Mouse (Mus musculus) retina, embryonic 14.5 days (tissue): ENCODE measurements at regions not wholly inside any gene's neighbourhood (a gene's known extent, or its start where the extent isn't known, plus 50 kb on each side); places are given as distances from the start of the nearest gene placed in this dataset.
A peak's percentile ranks its signal among the peaks of the same experiment; 100 is the strongest.

ENCODE experiments used
- DNase-seq: peaks from one replicate; pipeline ENCODE4 v3.0.0-alpha.2; 2015; ENCODE audit warnings: low spot score

GRCm38 (mm10) chrX:10770575-10770974 is 55.8 kb downstream of the Mid1ip1 start:
- no peak for DNase-seq

GRCm38 (mm10) chrX:10775714-10776515 is 61.1 kb downstream of the Mid1ip1 start:
- no peak for DNase-seq

- no peak for DNase-seq
These were observed 61.7 kb downstream of the Mid1ip1 start for GRCm38 (mm10) chrX:10776516-10776818.

- no peak for DNase-seq
These were observed 63.2 kb downstream of the Mid1ip1 start for GRCm38 (mm10) chrX:10778014-10778413.

- DNase-seq: no peak
These were observed 71.5 kb downstream of the Mid1ip1 start for GRCm38 (mm10) chrX:10786359-10786758.

GRCm38 (mm10) chrX:10787057-10787456 is 72.2 kb downstream of the Mid1ip1 start:
- DNase-seq: no peak

GRCm38 (mm10) chrX:10820313-10820920 is 105.6 kb downstream of the Mid1ip1 start:
- DNase-seq: no peak

- no peak for DNase-seq
These were observed 118.9 kb downstream of the Mid1ip1 start for GRCm38 (mm10) chrX:10833681-10834080.

GRCm38 (mm10) chrX:10857089-10857488 is 142.3 kb downstream of the Mid1ip1 start:
- no peak for DNase-seq

GRCm38 (mm10) chrX:10857668-10858067 is 142.9 kb downstream of the Mid1ip1 start:
- no peak for DNase-seq

GRCm38 (mm10) chrX:10871613-10872012 is 156.8 kb downstream of the Mid1ip1 start:
- DNase-seq: no peak

- DNase-seq: peak; percentile 4
These were observed 163.0 kb downstream of the Mid1ip1 start for GRCm38 (mm10) chrX:10877856-10878255.

- DNase-seq: no peak
These were observed 164.1 kb downstream of the Mid1ip1 start for GRCm38 (mm10) chrX:10878922-10879321.

- DNase-seq: peak; percentile 22
These were observed 169.1 kb downstream of the Mid1ip1 start for GRCm38 (mm10) chrX:10883729-10884464.

GRCm38 (mm10) chrX:10892815-10893214 is 178.0 kb downstream of the Mid1ip1 start:
- DNase-seq: no peak

- no peak for DNase-seq
These were observed 181.6 kb downstream of the Mid1ip1 start for GRCm38 (mm10) chrX:10896193-10896955.

GRCm38 (mm10) chrX:10902686-10903085 is 187.9 kb downstream of the Mid1ip1 start:
- no peak for DNase-seq

GRCm38 (mm10) chrX:10904072-10904471 is 189.3 kb downstream of the Mid1ip1 start:
- DNase-seq: no peak

- peak; percentile 3 for DNase-seq
These were observed 190.1 kb downstream of the Mid1ip1 start for GRCm38 (mm10) chrX:10904889-10905288.

- DNase-seq: no peak
These were observed 196.6 kb downstream of the Mid1ip1 start for GRCm38 (mm10) chrX:10911127-10912061.
